Mouse (Mus musculus) CD4-positive, CD25-positive, alpha-beta regulatory T cell, adult 2 months (primary cell): ENCODE measurements around the gene Cdk6.
"Not testable (repeated sequence)": the region's sequence is repeated elsewhere in the genome, so short reads cannot be mapped to it uniquely, and the experiment has no call there.

Experiments used
- DNase-seq: peaks from one replicate; pipeline ENCODE4 v3.0.0-alpha.2; 2012; ENCODE audit warnings: low read depth, low spot score

Gene Cdk6

GRCm38 (mm10) chr5:3376167-3376566 lies 34.9 kb downstream of the Cdk6 start:
- DNase-seq, result no peak

- DNase-seq, result no peak
These were observed 38.0 kb downstream of the Cdk6 start for GRCm38 (mm10) chr5:3379252-3379651.

- no peak for DNase-seq
These were observed 39.5 kb downstream of the Cdk6 start for GRCm38 (mm10) chr5:3380692-3381233.

- no peak for DNase-seq
These were observed 40.5 kb downstream of the Cdk6 start for GRCm38 (mm10) chr5:3381795-3382194.

GRCm38 (mm10) chr5:3382343-3383040 lies 41.2 kb downstream of the Cdk6 start:
- DNase-seq, result peak; percentile 18

- DNase-seq, result peak; percentile 78
These were observed 42.3 kb downstream of the Cdk6 start for GRCm38 (mm10) chr5:3383547-3383946.

GRCm38 (mm10) chr5:3385078-3385477 lies 43.8 kb downstream of the Cdk6 start:
- DNase-seq, result no peak

- no peak for DNase-seq
These were observed 44.9 kb downstream of the Cdk6 start for GRCm38 (mm10) chr5:3386021-3386730.

- no peak for DNase-seq
These were observed 45.4 kb downstream of the Cdk6 start for GRCm38 (mm10) chr5:3386731-3387087.

GRCm38 (mm10) chr5:3387138-3387537 lies 45.9 kb downstream of the Cdk6 start:
- no peak for DNase-seq

GRCm38 (mm10) chr5:3392856-3393255 lies 51.6 kb downstream of the Cdk6 start:
- no peak for DNase-seq

GRCm38 (mm10) chr5:3394145-3394544 lies 52.9 kb downstream of the Cdk6 start:
- no peak for DNase-seq

- no peak for DNase-seq
These were observed 53.7 kb downstream of the Cdk6 start for GRCm38 (mm10) chr5:3395020-3395419.

- no peak for DNase-seq
These were observed 54.9 kb downstream of the Cdk6 start for GRCm38 (mm10) chr5:3396214-3396613.

- DNase-seq, result no peak
These were observed 55.8 kb downstream of the Cdk6 start for GRCm38 (mm10) chr5:3396910-3397575.

GRCm38 (mm10) chr5:3399784-3400494 lies 58.7 kb downstream of the Cdk6 start:
- DNase-seq, result no peak

GRCm38 (mm10) chr5:3405102-3405501 lies 63.8 kb downstream of the Cdk6 start:
- no peak for DNase-seq

- DNase-seq, result no peak
These were observed 64.2 kb downstream of the Cdk6 start for GRCm38 (mm10) chr5:3405503-3405902.

- no peak for DNase-seq
These were observed 66.6 kb downstream of the Cdk6 start for GRCm38 (mm10) chr5:3407926-3408325.

- not testable (repeated sequence) for DNase-seq
These were observed 76.9 kb downstream of the Cdk6 start for GRCm38 (mm10) chr5:3418183-3418582.

- DNase-seq, result no peak
These were observed 79.0 kb downstream of the Cdk6 start for GRCm38 (mm10) chr5:3420094-3420831.
